Mouse (Mus musculus) monocyte, adult 5-6 weeks (primary cell): ENCODE measurements around the gene Rreb1. TPM values are rescaled to one million over a fixed set of nuclear protein-coding genes. Genes with fewer than 3 reads are reported as not detected.
"Not testable (repeated sequence)": the region's sequence is repeated elsewhere in the genome, so short reads cannot be mapped to it uniquely, and the experiment has no call there.

Source experiments
- ATAC-seq: fragments of 153-309, 156-312 bp; replicated peaks from 2 replicates; pipeline ENCODE4 v1.8.0; 2017; ENCODE audit warnings: mild to moderate bottlenecking; ENCODE audit not compliant: low TSS enrichment, insufficient number of reproducible peaks, severe bottlenecking, poor library complexity, low FRiP score
- total RNA-seq: library from RNA; stranded (forward); fragments of 200-1000, 200-491, 200-594 nt; gene quantifications from 3 replicates; pipeline ENCODE4 v1.2.3, GENCODE M21; 2017

Gene Rreb1
- total RNA-seq, 1 experiment from 2014 or later = 18.2 TPM

DNA sequence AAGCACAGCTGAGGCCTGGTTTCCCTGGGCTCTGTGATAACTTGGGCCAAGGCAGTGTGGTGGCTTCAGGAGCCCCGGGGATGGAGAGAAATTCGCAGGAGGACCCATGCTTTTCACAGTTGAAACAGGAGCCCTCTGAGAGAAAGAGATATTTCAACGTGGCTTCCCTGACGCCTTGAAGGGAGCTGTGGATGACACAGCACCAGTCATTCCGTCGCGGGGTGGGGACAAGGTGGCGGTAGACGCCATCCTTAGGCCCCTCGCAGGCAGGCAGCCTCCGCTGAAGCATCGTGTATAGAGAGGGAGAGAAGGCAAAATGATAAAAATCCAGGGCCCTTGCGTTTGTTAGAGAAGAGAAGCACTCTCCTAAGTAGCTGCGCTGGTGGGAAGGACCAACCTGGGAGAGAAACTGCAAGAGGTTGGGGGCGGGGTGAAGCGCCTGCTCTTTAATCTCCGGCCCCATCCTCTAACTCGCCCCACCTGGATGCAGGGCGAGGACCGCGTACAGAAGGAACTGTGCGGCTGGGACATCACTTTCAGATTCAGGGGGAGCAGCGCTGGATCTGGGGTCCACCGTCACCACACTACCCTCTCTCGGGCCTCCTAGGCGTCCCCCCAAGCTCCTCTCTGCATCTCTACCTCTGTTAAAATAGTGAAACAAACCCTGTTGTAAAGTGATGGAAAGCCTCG lies 46.9 kb downstream of the Rreb1 start:
- ATAC-seq = no peak

- ATAC-seq = peak; percentile 33
Observed at GRCm38 (mm10) chr13:37825646-37826280, 47.6 kb downstream of the Rreb1 start.

GRCm38 (mm10) chr13:37826281-37826993 lies 48.2 kb downstream of the Rreb1 start:
- peak; percentile 27; the same call in 1 of the 2 replicates for ATAC-seq

- no peak for ATAC-seq
Observed at GRCm38 (mm10) chr13:37826994-37827262, 48.7 kb downstream of the Rreb1 start.

GRCm38 (mm10) chr13:37827263-37827995 lies 49.2 kb downstream of the Rreb1 start:
- no peak for ATAC-seq

DNA sequence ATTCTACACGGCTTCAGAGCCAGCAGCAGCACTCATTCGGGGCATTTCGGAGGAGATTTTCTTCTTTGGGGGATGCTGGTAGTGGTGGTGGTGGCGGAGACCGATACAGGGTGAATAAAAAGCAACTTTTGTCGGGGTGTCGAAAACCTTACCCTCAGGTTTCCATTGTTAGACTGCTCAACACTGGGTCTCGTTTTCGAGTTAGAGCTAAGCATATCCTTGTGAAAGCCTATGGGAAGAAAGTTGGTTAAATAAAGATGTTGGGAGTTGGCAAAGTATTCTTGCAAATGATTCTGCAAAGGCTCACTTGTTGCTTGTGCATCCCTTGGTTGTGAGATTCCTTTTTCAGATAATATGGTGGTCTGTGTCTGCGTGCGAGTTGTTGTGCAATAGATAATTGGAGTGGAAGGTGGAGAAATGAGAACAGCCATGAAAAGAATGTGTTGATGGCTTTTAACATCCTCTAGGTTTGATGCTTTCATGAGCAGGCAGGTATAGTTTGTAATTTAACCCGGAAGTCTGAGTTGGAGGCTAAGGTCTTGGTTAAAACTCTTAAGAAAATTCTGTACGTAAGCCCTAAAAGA lies 49.9 kb downstream of the Rreb1 start:
- no peak for ATAC-seq

- ATAC-seq = no peak
Observed at GRCm38 (mm10) chr13:37828928-37829327, 50.7 kb downstream of the Rreb1 start.

- no peak for ATAC-seq
Observed at GRCm38 (mm10) chr13:37830256-37830655, 52.1 kb downstream of the Rreb1 start.

GRCm38 (mm10) chr13:37830874-37831311 lies 52.7 kb downstream of the Rreb1 start:
- ATAC-seq = no peak

DNA sequence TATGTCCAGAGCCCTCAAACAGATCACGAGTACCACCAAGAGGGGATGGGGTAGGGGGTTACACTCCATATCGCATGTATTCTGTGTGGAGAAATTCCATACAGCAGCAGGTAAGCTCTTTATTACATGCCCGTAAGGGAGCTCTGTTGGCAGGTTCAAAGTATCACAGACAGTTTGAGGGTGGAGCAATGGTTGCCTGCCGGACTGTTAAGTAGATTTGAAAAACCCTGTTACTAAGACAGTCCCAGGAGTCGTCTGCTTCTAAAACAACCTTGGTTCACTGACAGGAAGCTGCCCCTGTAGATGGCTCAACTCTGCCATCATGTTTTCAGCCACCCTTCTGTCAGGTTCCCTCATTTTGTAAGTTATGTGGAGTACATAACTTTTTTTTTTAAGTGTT lies 54.3 kb downstream of the Rreb1 start:
- ATAC-seq = no peak

DNA sequence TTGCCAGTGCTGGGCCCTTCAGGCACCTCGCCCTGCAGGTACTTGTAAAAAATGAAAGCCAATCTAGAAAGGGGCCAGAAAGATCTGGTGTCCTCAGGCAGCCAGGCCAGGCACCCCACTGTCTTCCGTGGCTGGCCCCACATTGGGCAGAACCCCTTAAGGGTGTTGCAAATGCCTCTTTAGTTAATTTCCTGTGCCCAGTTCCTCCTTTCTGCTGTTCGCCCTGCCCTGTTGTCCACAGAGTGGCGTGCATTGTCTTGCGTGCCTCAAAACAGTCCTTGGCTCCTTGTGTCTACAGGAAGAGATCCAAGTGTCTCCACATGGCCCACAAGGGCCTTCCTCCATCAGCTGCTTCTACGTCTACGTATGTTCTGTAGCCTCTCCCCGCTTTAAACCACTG lies 55.3 kb downstream of the Rreb1 start:
- ATAC-seq = peak; percentile 97

DNA sequence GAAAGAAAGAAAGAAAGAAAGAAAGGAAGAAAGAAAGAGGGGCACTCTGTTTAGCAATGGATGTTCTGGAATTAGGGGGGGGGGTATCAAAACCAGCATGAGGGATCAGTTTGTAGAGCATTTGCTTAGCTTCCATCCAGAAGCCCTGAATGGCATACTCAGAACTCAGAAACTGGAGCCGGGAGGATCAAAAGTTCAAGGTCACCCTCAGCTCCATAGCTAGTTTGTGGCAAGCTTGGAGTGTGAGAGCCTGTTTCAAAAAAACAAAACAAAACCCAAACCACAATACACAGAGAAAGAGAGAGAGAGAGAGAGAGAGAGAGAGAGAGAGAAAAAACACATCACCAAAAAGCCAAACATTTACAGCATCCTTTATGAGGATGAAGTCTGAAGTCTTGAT lies 57.1 kb downstream of the Rreb1 start:
- ATAC-seq = no peak

- not testable (repeated sequence) for ATAC-seq
Observed at GRCm38 (mm10) chr13:37835811-37836210, 57.6 kb downstream of the Rreb1 start.

- ATAC-seq = no peak
Observed at GRCm38 (mm10) chr13:37837372-37837771, 59.2 kb downstream of the Rreb1 start.

DNA sequence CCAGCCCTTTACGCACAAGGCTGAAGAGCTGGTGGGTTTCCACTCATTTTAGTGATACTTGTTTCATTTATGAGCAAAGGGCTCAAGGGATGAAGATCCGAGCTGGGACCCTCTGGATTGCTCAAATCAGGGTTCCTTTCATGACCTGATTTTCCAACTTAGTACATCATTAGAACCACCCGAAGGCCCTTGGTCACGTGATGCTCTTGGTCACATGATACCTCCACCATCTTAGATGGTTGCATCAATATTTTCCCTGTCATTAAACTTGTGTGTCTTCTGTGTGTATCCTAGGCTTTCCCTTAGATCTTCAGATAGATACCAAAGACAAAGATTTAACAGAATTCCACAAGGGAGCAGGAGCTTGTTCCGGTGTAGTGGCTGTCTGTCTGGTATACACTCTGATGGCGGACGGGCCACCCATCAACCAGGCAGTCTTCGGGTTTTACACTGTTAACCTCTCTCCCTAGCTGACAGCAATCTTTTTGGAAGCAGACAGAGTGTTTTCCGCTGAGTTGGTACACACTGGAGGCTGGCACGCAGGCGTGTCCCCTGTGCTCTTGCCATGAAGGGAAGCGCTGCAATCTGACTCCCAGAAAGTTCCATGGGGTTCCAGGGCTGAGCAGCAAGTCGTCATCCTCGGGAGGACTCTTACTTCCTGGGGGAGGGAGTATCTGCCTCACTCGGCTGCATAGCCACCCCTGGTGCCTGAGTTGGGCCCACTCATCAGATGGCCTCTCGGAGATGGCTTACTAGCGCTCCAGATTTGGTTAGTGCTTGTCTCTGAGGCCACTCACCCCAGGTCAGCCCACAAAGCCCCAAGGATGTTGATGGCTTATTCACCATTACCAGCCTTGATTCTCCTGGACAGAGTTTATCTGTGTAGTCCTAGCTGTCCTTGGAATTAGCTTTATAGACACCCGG lies 60.3 kb downstream of the Rreb1 start:
- ATAC-seq = no peak

DNA sequence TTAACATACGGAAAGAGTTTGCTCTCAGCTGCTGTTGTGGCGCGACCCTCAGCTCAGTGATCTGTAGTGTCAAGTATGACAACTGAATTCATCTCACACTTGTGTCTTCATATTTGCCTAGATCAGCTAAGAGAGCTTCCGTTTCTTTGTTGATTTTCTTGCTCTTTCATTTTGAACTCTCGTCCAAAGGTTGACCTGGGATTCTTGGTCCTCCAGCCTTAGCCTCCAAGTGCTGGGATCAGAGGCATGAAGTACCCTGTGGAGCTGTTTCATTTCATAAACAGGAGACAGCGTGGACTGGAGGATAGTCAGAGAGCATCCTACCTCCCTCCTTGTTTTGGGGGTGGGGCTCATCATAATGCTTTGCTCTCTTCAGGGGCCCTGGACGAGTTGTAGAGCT lies 65.0 kb downstream of the Rreb1 start:
- ATAC-seq = no peak

GRCm38 (mm10) chr13:37843844-37844243 lies 65.6 kb downstream of the Rreb1 start:
- ATAC-seq = peak; percentile 82

DNA sequence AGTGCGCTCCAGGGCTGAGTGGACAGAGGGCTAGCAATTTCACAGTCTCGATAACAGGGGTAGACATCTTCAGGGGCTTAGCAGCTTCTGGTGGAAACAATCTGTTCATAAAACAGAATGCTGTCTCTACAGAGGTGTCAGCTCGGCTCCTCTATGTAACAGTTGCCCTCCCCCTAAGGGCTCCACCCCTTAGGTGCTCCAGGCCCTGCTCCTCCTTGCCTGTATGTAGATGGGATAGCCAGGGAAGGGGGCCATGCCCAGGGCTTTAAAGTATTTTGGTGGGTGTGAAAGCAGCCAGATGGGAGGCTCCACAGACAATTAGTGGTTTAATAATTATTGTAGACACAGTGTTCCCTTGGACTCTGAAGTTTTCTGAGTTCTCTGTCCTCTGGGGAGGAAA lies 67.0 kb downstream of the Rreb1 start:
- ATAC-seq = no peak
